Mouse (Mus musculus): ENCODE data around the gene Pds5a. TPM values are rescaled to one million over a fixed set of nuclear protein-coding genes. Genes with fewer than 3 reads are reported as not detected.

Pds5a gene
- total and polyA plus RNA-seq, 3 experiments: 87.3 to 188 (median 88.0) TPM

DNA sequence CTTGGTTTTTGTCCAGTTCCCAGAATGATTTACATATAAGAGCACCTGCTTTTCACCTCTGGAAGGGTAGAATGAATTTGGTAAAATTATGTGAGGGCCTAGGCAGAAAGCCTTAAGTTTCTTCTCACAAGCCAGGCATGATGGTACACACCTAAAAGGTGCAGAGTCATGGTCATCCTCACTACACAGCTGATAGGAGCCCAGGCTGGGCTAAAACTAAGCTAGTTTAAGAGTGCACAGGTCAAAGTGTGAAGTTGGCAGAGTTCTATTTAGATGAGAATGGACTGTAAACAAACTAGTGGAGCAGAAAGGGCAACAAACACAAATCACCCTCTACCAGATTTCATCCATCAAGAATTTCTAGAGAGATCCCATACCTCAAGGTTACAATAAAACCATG lies 73.7 kb downstream of the Pds5a start:
- DNase-seq (ENCODE audit: low read depth, low spot score): no peak
- TF ChIP-seq SIN3A (IDR thresholded peaks at IDR 0.05; ENCODE audit: low read length) (no peak), ETS1 (IDR thresholded peaks at IDR 0.05; ENCODE audit: low read depth, low read length) (no peak), ZNF384 (IDR thresholded peaks at IDR 0.05; ENCODE audit: low read depth, low read length) (no peak)
- no peak overlapping the region for H3K27ac ChIP-seq (ENCODE audit: control insufficient read depth, low read depth, low read length)
- peaks cover 3 to 50% of the 10 kb centered on the region in 2 experiments; a peak in 3 of 4 replicates for H3K36me3 ChIP-seq (ENCODE audit: control insufficient read depth in 1 of 2, insufficient read depth in 2 of 2, low read length in 2 of 2)
- H3K9ac ChIP-seq (ENCODE audit: control insufficient read depth, low read depth, low read length, poor library complexity, severe bottlenecking): no peak overlapping the region
- no peaks in the 10 kb centered on the region for H3K4me1 ChIP-seq (ENCODE audit: control insufficient read depth in 1 of 2, insufficient read depth in 2 of 2, low read length in 2 of 2)
- H3K79me2 ChIP-seq (ENCODE audit: control insufficient read depth, insufficient read depth, low read length, poor library complexity): no peaks in the 10 kb centered on the region
- H3K27me3 ChIP-seq (ENCODE audit: control insufficient read depth in 1 of 2, insufficient read depth in 2 of 2, low read length in 2 of 2): no peaks in the 10 kb centered on the region
- no peaks in the 10 kb centered on the region for H3K9me3 ChIP-seq (replicated peaks; ENCODE audit: insufficient read depth, low read length)
- no peak overlapping the region for H3K4me3 ChIP-seq (ENCODE audit: control insufficient read depth in 1 of 2, insufficient read depth in 1 of 2, low read depth in 2 of 2, low read length in 2 of 2)

DNA sequence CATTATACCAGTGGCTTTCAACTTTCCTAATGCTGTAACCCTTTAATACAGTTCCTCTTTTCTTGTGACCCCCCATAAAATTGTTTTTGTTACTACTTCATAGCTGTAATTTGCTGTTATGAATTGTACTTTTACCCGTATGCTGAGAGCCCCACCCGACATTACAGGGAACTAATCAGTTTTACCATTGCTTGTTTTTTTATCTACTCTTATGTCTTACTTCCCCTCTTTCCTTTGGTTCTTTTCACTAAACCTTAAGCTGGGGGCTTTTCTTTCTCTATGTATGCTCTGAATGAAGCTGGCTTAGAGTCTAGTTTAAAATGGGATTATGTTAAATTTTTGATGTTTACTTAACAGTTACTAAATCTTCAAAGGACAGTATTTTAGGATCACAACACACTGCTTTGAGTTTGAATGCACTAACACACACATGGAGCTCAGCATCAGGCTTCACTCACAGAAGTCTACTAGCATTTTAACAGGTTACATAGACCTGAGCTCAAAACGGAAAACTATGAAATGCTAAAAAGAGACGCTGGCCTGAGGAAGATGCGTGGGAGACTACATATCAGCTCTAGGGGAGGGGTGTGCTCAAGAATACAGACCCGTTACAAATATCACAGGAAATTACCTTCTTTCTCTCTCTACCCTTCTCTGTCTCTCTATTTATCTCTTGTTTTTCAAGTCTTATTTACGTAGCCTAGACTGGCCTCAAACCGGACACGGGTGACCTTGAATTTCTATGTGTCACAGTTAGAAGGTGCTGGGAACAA lies 84.7 kb downstream of the Pds5a start:
- Histone ChIP-seq H3K79me2 (ENCODE audit: control insufficient read depth, insufficient read depth, low read length, poor library complexity) (peaks cover 9% of the 10 kb centered on the region), H3K9ac (ENCODE audit: control insufficient read depth, low read depth, low read length, poor library complexity, severe bottlenecking) (peak overlapping the region; percentile 13; the same call in 1 of the 2 replicates), H3K9me3 (replicated peaks; ENCODE audit: insufficient read depth, low read length) (no peaks in the 10 kb centered on the region), H3K36me3 (ENCODE audit: control insufficient read depth in 1 of 2, insufficient read depth in 2 of 2, low read length in 2 of 2) (peaks cover 31 to 37% of the 10 kb centered on the region in 2 experiments), H3K27ac (ENCODE audit: control insufficient read depth, low read depth, low read length) (peak overlapping the region; percentile 73), H3K4me3 (ENCODE audit: control insufficient read depth in 1 of 2, insufficient read depth in 1 of 2, low read depth in 2 of 2, low read length in 2 of 2) (peak overlapping the region in 1 of 2 experiments; percentile 1; a peak in 1 of 4 replicates), H3K4me1 (ENCODE audit: control insufficient read depth in 1 of 2, insufficient read depth in 2 of 2, low read length in 2 of 2) (peaks cover 17 to 25% of the 10 kb centered on the region in 2 experiments), H3K27me3 (ENCODE audit: control insufficient read depth in 1 of 2, insufficient read depth in 2 of 2, low read length in 2 of 2) (no peaks in the 10 kb centered on the region)
- peak; percentile 17 for TF ChIP-seq SMC3 (IDR thresholded peaks at IDR 0.05; ENCODE audit: low read depth, low read length)
- peak; percentile 61 for TF ChIP-seq TCF12 (IDR thresholded peaks at IDR 0.05; ENCODE audit: low read depth, low read length)
- TF ChIP-seq EP300 (IDR thresholded peaks at IDR 0.05; ENCODE audit: low read depth in 1 of 2, low read length in 2 of 2): peak; percentile 52 to 79; a peak in 3 of 4 replicates
- peak; percentile 65 for TF ChIP-seq GATA1 (IDR thresholded peaks at IDR 0.05; ENCODE audit: low read depth, low read length)
- no peak for TF ChIP-seq MXI1 (IDR thresholded peaks at IDR 0.05; ENCODE audit: low read depth, low read length)
- peak; percentile 34; the same call in 1 of the 2 replicates for TF ChIP-seq ETS1 (IDR thresholded peaks at IDR 0.05; ENCODE audit: low read depth, low read length)
- TF ChIP-seq SIN3A (IDR thresholded peaks at IDR 0.05; ENCODE audit: low read length): peak; percentile 73; the same call in 1 of the 2 replicates
- TF ChIP-seq MAFK (IDR thresholded peaks at IDR 0.05; ENCODE audit: borderline replicate concordance, low read depth, low read length): no peak
- 0 out of 2 replicates have a peak, but pooled peaks have one; percentile 28 for TF ChIP-seq RCOR1 (IDR thresholded peaks at IDR 0.05; ENCODE audit: low read depth, low read length)
- peak; percentile 75 for TF ChIP-seq ZNF384 (IDR thresholded peaks at IDR 0.05; ENCODE audit: low read depth, low read length)
- peak; percentile 79 for DNase-seq (ENCODE audit: low read depth, low spot score)

DNA sequence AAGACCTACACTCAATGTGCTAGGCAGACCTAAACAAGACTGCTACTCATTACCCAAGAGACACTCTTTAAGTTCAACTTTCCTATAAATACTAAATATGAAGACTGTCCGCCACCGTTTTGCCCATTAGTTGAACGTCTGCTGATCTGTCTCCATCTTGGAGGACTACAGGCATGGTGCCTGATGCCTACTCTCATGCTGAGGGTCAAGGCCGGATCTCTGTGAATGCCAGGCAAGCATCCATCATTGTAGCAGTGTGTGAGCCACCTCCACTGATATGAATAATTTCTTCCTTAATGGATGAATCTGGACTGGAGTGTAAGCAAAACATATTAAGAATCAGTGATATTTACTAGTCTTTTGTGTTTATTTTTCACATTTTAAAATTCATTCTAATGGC lies 87.5 kb downstream of the Pds5a start:
- H3K27ac ChIP-seq (ENCODE audit: control insufficient read depth, low read depth, low read length): no peak overlapping the region
- H3K9ac ChIP-seq (ENCODE audit: control insufficient read depth, low read depth, low read length, poor library complexity, severe bottlenecking): no peak overlapping the region
- H3K9me3 ChIP-seq (replicated peaks; ENCODE audit: insufficient read depth, low read length): no peaks in the 10 kb centered on the region
- H3K4me3 ChIP-seq (ENCODE audit: control insufficient read depth in 1 of 2, insufficient read depth in 1 of 2, low read depth in 2 of 2, low read length in 2 of 2): no peak overlapping the region
- H3K27me3 ChIP-seq (ENCODE audit: control insufficient read depth in 1 of 2, insufficient read depth in 2 of 2, low read length in 2 of 2): no peaks in the 10 kb centered on the region
- H3K79me2 ChIP-seq (ENCODE audit: control insufficient read depth, insufficient read depth, low read length, poor library complexity): peaks cover 9% of the 10 kb centered on the region
- no peak for TF ChIP-seq POLR2AphosphoS5 (IDR thresholded peaks at IDR 0.05; ENCODE audit: borderline replicate concordance, low read depth, low read length)
- no peak for TF ChIP-seq SMC3 (IDR thresholded peaks at IDR 0.05; ENCODE audit: low read depth, low read length)
- TF ChIP-seq ETS1 (IDR thresholded peaks at IDR 0.05; ENCODE audit: low read depth, low read length): no peak
- TF ChIP-seq ZC3H11A (IDR thresholded peaks at IDR 0.05; ENCODE audit: low read depth, low read length): no peak
- TF ChIP-seq MAZ (IDR thresholded peaks at IDR 0.05; ENCODE audit: low read depth, low read length): no peak
- no peak for DNase-seq (ENCODE audit: low read depth, low spot score)
- peaks cover 24 to 31% of the 10 kb centered on the region in 2 experiments for H3K36me3 ChIP-seq (ENCODE audit: control insufficient read depth in 1 of 2, insufficient read depth in 2 of 2, low read length in 2 of 2)
- H3K4me1 ChIP-seq (ENCODE audit: control insufficient read depth in 1 of 2, insufficient read depth in 2 of 2, low read length in 2 of 2): peaks cover 17 to 25% of the 10 kb centered on the region in 2 experiments

Measured in MEL (cell line).